Mouse (Mus musculus): ENCODE data around the gene Cpeb2. TPM values are rescaled to one million over a fixed set of nuclear protein-coding genes. Genes with fewer than 3 reads are reported as not detected.

Gene Cpeb2
- total RNA-seq (2021) = 10 to 100 TPM in 1 of 2 experiments, 1 to 10 TPM in 1; 9.6 to 12.0 TPM
- long read RNA-seq, experiment 1 = 0 reads
- long read RNA-seq, experiment 2 = 0 reads

- intact Hi-C loops (cut with DNase I) = loop anchor here (5.0 to 10.0 kb wide), 3 partner anchors 120 to 550 kb away; no protein-coding TSS in a partner anchor
- peak; percentile 90 for DNase-seq
Measured at GRCm38 (mm10) chr5:43232480-43233315, at the start of gene Cpeb2. Gene Cpeb2 (plus strand): TSS chr5:43233170.

GRCm38 (mm10) chr5:43183556-43183955 is 49.4 kb upstream of the Cpeb2 start:
- intact Hi-C loops (cut with DNase I) = no loop called here
- DNase-seq = no peak

GRCm38 (mm10) chr5:43184834-43185233 is 48.1 kb upstream of the Cpeb2 start:
- no peak for DNase-seq
- intact Hi-C loops (cut with DNase I) = no loop called here

GRCm38 (mm10) chr5:43185478-43185877 is 47.5 kb upstream of the Cpeb2 start:
- DNase-seq = no peak
- intact Hi-C loops (cut with DNase I) = no loop called here

- DNase-seq = no peak
- intact Hi-C loops (cut with DNase I) = no loop called here
Measured at GRCm38 (mm10) chr5:43200686-43201085, 32.3 kb upstream of the Cpeb2 start.

- DNase-seq = no peak
- intact Hi-C loops (cut with DNase I) = no loop called here
Measured at GRCm38 (mm10) chr5:43206495-43207053, 26.4 kb upstream of the Cpeb2 start.

GRCm38 (mm10) chr5:43217468-43217867 is 15.5 kb upstream of the Cpeb2 start:
- no peak for DNase-seq
- intact Hi-C loops (cut with DNase I) = no loop called here

- DNase-seq = no peak
- intact Hi-C loops (cut with DNase I) = no loop called here
Measured at GRCm38 (mm10) chr5:43217987-43218846, 14.8 kb upstream of the Cpeb2 start.

- intact Hi-C loops (cut with DNase I) = no loop called here
Measured at GRCm38 (mm10) chr5:43218847-43219132, 14.2 kb upstream of the Cpeb2 start.

GRCm38 (mm10) chr5:43223359-43223758 is 9.6 kb upstream of the Cpeb2 start:
- no peak for DNase-seq
- intact Hi-C loops (cut with DNase I) = no loop called here

More at GRCm38 (mm10) chr5:43218847-43219132, 14.2 kb upstream of the Cpeb2 start:
- DNase-seq = no peak

GRCm38 (mm10) chr5:43224245-43224644 is 8.7 kb upstream of the Cpeb2 start:
- intact Hi-C loops (cut with DNase I) = no loop called here
- no peak for DNase-seq

- intact Hi-C loops (cut with DNase I) = no loop called here
- DNase-seq = no peak
Measured at GRCm38 (mm10) chr5:43226160-43226559, 6.8 kb upstream of the Cpeb2 start.

GRCm38 (mm10) chr5:43227607-43228006 is 5.4 kb upstream of the Cpeb2 start:
- intact Hi-C loops (cut with DNase I) = no loop called here
- no peak for DNase-seq

GRCm38 (mm10) chr5:43231061-43231460 is 1.9 kb upstream of the Cpeb2 start:
- no peak for DNase-seq
- intact Hi-C loops (cut with DNase I) = loop anchor here (5.0 to 10.0 kb wide), 3 partner anchors 121 to 551 kb away; no protein-coding TSS in a partner anchor

GRCm38 (mm10) chr5:43232149-43232479 is 856 bp upstream of the Cpeb2 start:
- DNase-seq = no peak
- intact Hi-C loops (cut with DNase I) = loop anchor here (5.0 to 10.0 kb wide), 3 partner anchors 120 to 550 kb away; no protein-coding TSS in a partner anchor

GRCm38 (mm10) chr5:43233316-43234181 is 579 bp downstream of the Cpeb2 start:
- intact Hi-C loops (cut with DNase I) = loop anchor here (5.0 to 10.0 kb wide), 3 partner anchors 119 to 549 kb away; no protein-coding TSS in a partner anchor
- DNase-seq = peak; percentile 67 to 72

- intact Hi-C loops (cut with DNase I) = loop anchor here (5.0 to 10.0 kb wide), 3 partner anchors 118 to 548 kb away; no protein-coding TSS in a partner anchor
- peak; percentile 9 to 40 for DNase-seq
Measured at GRCm38 (mm10) chr5:43234321-43235185, 1.6 kb downstream of the Cpeb2 start.

- intact Hi-C loops (cut with DNase I) = loop anchor here (10.0 kb wide), 1 partner anchor 250 kb away; no protein-coding TSS in a partner anchor
- peak in 1 of 2 experiments; percentile 7 for DNase-seq
Measured at GRCm38 (mm10) chr5:43235186-43235785, 2.3 kb downstream of the Cpeb2 start.

Measured in gastrocnemius, postnatal 36 days (tissue).